Mouse (Mus musculus): ENCODE results near the gene Sync.

The Sync gene

GRCm38 (mm10) chr4:129346481-129347154 is 59.2 kb downstream of the Sync start:
- Histone ChIP-seq H3K27me3 (ENCODE audit: control insufficient read depth, insufficient read depth, low read length, poor library complexity, severe bottlenecking) (no peaks in the 10 kb centered on the region), H3K36me3 (ENCODE audit: control insufficient read depth, insufficient read depth, low read length, poor library complexity, severe bottlenecking) (peaks cover 11% of the 10 kb centered on the region)
- DNase-seq (ENCODE audit: low read depth, low spot score) = no peak

- H3K36me3 ChIP-seq (ENCODE audit: control insufficient read depth, insufficient read depth, low read length, poor library complexity, severe bottlenecking) = peaks cover 3% of the 10 kb centered on the region; the same call in 1 of the 2 replicates
- peak; percentile 92 for DNase-seq (ENCODE audit: low read depth, low spot score)
- H3K27me3 ChIP-seq (ENCODE audit: control insufficient read depth, insufficient read depth, low read length, poor library complexity, severe bottlenecking) = no peaks in the 10 kb centered on the region
Observed at GRCm38 (mm10) chr4:129350644-129351043, 63.2 kb downstream of the Sync start.

- Histone ChIP-seq H3K27me3 (ENCODE audit: control insufficient read depth, insufficient read depth, low read length, poor library complexity, severe bottlenecking) (no peaks in the 10 kb centered on the region), H3K36me3 (ENCODE audit: control insufficient read depth, insufficient read depth, low read length, poor library complexity, severe bottlenecking) (peaks cover 3% of the 10 kb centered on the region; the same call in 1 of the 2 replicates)
- DNase-seq (ENCODE audit: low read depth, low spot score) = no peak
Observed at GRCm38 (mm10) chr4:129351111-129351510, 63.7 kb downstream of the Sync start.

- H3K27me3 ChIP-seq (ENCODE audit: control insufficient read depth, insufficient read depth, low read length, poor library complexity, severe bottlenecking) = no peaks in the 10 kb centered on the region
- no peak for DNase-seq (ENCODE audit: low read depth, low spot score)
Observed at GRCm38 (mm10) chr4:129353176-129353575, 65.8 kb downstream of the Sync start.

GRCm38 (mm10) chr4:129354236-129354635 is 66.8 kb downstream of the Sync start:
- DNase-seq (ENCODE audit: low read depth, low spot score) = peak; percentile 78
- H3K36me3 ChIP-seq (ENCODE audit: control insufficient read depth, insufficient read depth, low read length, poor library complexity, severe bottlenecking) = no peaks in the 10 kb centered on the region

More at GRCm38 (mm10) chr4:129353176-129353575, 65.8 kb downstream of the Sync start:
- H3K36me3 ChIP-seq (ENCODE audit: control insufficient read depth, insufficient read depth, low read length, poor library complexity, severe bottlenecking) = no peaks in the 10 kb centered on the region

GRCm38 (mm10) chr4:129357613-129358163 is 70.3 kb downstream of the Sync start:
- Histone ChIP-seq H3K36me3 (ENCODE audit: control insufficient read depth, insufficient read depth, low read length, poor library complexity, severe bottlenecking) (no peaks in the 10 kb centered on the region), H3K27me3 (ENCODE audit: control insufficient read depth, insufficient read depth, low read length, poor library complexity, severe bottlenecking) (no peaks in the 10 kb centered on the region)
- no peak for DNase-seq (ENCODE audit: low read depth, low spot score)

More at GRCm38 (mm10) chr4:129354236-129354635, 66.8 kb downstream of the Sync start:
- H3K27me3 ChIP-seq (ENCODE audit: control insufficient read depth, insufficient read depth, low read length, poor library complexity, severe bottlenecking) = no peaks in the 10 kb centered on the region

Measured in splenic B cell, adult 2 months (primary cell).